25 mouse cellular contexts compared by ENCODE assay signal in genomic region chr14:95726082-95726481, GRCm38 (mm10).
"Had no signal": no experiment of that assay in that cellular context is flagged by ENCODE, and none has a peak within 500 bp of the region (broad histone marks: within the 10 kb centered on the region; RNA-seq: fewer than 3 reads in every experiment).

No protein-coding gene starts in this region.

- H3K4me3 ChIP-seq: gastrocnemius, adult 2 months; heart, embryonic 13.5 days; heart, embryonic 15.5 days; hindbrain, embryonic 13.5 days; hindbrain, embryonic 15.5 days; kidney, embryonic 15.5 days; limb, embryonic 13.5 days; limb, embryonic 15.5 days had no signal

- ATAC-seq: hindbrain, postnatal 0 days; intestine, embryonic 16.5 days had no signal

- H3K9ac ChIP-seq: heart, embryonic 13.5 days; heart, embryonic 15.5 days; hindbrain, embryonic 13.5 days; hindbrain, embryonic 15.5 days; kidney, embryonic 15.5 days; limb, embryonic 13.5 days; limb, embryonic 15.5 days had no signal

- H3K27ac ChIP-seq: gastrocnemius, adult 2 months; heart, embryonic 13.5 days; heart, embryonic 15.5 days; hindbrain, embryonic 13.5 days; hindbrain, embryonic 15.5 days; hindbrain, postnatal 0 days; kidney, embryonic 15.5 days; kidney, postnatal 0 days; limb, embryonic 13.5 days; limb, embryonic 15.5 days had no signal

- H3K4me2 ChIP-seq: heart, embryonic 11.5 days; heart, embryonic 13.5 days; heart, embryonic 15.5 days; hindbrain, embryonic 13.5 days; hindbrain, embryonic 15.5 days; kidney, embryonic 15.5 days; limb, embryonic 13.5 days; limb, embryonic 15.5 days had no signal

- H3K27me3 ChIP-seq: heart, embryonic 13.5 days; heart, embryonic 15.5 days; hindbrain, embryonic 13.5 days; hindbrain, embryonic 15.5 days; kidney, embryonic 15.5 days; limb, embryonic 13.5 days; limb, embryonic 15.5 days had no signal

- H3K4me1 ChIP-seq: heart, embryonic 13.5 days; heart, embryonic 15.5 days; hindbrain, embryonic 13.5 days; hindbrain, embryonic 15.5 days; kidney, embryonic 15.5 days; limb, embryonic 13.5 days; limb, embryonic 15.5 days had no signal

- H3K36me3 ChIP-seq: heart, embryonic 13.5 days; heart, embryonic 15.5 days; hindbrain, embryonic 13.5 days; hindbrain, embryonic 15.5 days; kidney, embryonic 15.5 days; limb, embryonic 13.5 days; limb, embryonic 15.5 days had no signal

- DNase-seq: gastrocnemius, adult 2 months; gastrocnemius, postnatal 10 days; gastrocnemius, postnatal 25 days; heart, adult 18-20 months; heart, postnatal 14 days; heart, postnatal 36 days; kidney, adult 11 months; kidney, adult 2 months; kidney, adult 9 months; kidney, postnatal 14 days; kidney, postnatal 36 days; layer of hippocampus, adult 9-11 months; layer of hippocampus, postnatal 36 days; left cerebral cortex, postnatal 4 days had no signal

- H3K9me3 ChIP-seq: heart, embryonic 13.5 days; heart, embryonic 15.5 days; hindbrain, embryonic 13.5 days; hindbrain, embryonic 15.5 days; kidney, embryonic 15.5 days; limb, embryonic 13.5 days; limb, embryonic 15.5 days had no signal
